In genomic region chr11:73030821-73031498, GRCm38 (mm10) we compare ENCODE assay signal across 8 mouse cellular contexts. TPM values are rescaled to one million over a fixed set of nuclear protein-coding genes. Genes with fewer than 3 reads are reported as not detected.
A peak's percentile ranks its signal among the peaks of the same experiment; 100 is the strongest.
DNase-seq lines count a peak whose midpoint lies in the region; TF ChIP-seq lines count a peak whose summit lies in the region.

No protein-coding gene starts in this region.

- peak; percentile 11; the same call in 1 of the 2 replicates for TF ChIP-seq CTCF in left cerebral cortex, adult 2 months (IDR thresholded peaks at IDR 0.05)

- H3K4me3 ChIP-seq in left cerebral cortex, adult 2 months = peak overlapping the region; percentile 31

- peak overlapping the region; percentile 53 for H3K27ac ChIP-seq in left cerebral cortex, adult 2 months

- intact Hi-C loops in left cerebral cortex, adult 2 months (cut with DNase I) = no loop called here

- peak; percentile 92 for DNase-seq in adrenal gland, postnatal 10 days
- peak; percentile 94 for DNase-seq in embryo, embryonic 10.5 days (ENCODE audit: low spot score)
- peak; percentile 64 for DNase-seq in gastrocnemius, postnatal 10 days
- peak; percentile 87 for DNase-seq in induced T-regulatory cell, adult 2 months (ENCODE audit: low read depth)
- DNase-seq in left cerebral cortex, adult 2 months (ENCODE audit: extremely low spot score in 1 of 2, low spot score in 2 of 2) = peak; percentile 85 to 88
- DNase-seq in lung, postnatal 4 days = peak; percentile 89 to 91
- peak; percentile 97 for DNase-seq in retina, postnatal 1 day
- peak; percentile 52 for DNase-seq in thymus, postnatal 4 days

RNA-seq across cellular contexts. Expression of gene Camkk1, which starts 12.2 kb away (rescaled TPM):
- 1 to 10 TPM; 1.3 to 1.9 TPM for total RNA-seq in adrenal gland, postnatal 10 days (2021)
- 1 to 10 TPM; 1.7 to 2.2 TPM for total RNA-seq in gastrocnemius, postnatal 10 days (2021)
- 100 to 1,000 TPM; 118 to 126 TPM for total RNA-seq in left cerebral cortex, adult 2 months (2021)

RNA-seq across cellular contexts. Expression of gene Ncbp3, which starts 16.6 kb away (rescaled TPM):
- total RNA-seq in adrenal gland, postnatal 10 days (2021) = 10 to 100 TPM in 1 of 2 experiments, 1 to 10 TPM in 1; 9.1 to 11.7 TPM
- 1 to 10 TPM; 4.6 to 6.6 TPM for total RNA-seq in gastrocnemius, postnatal 10 days (2021)
- 10 to 100 TPM; 10.3 to 10.7 TPM for total RNA-seq in left cerebral cortex, adult 2 months (2021)

RNA-seq across cellular contexts. Expression of gene P2rx1, which starts 32.1 kb away (rescaled TPM):
- 1 to 10 TPM; 1.3 TPM for total RNA-seq in adrenal gland, postnatal 10 days (2021)
- total RNA-seq in gastrocnemius, postnatal 10 days (2021) = 1 to 10 TPM in 1 of 2 experiments, under 1 TPM in 1; 0.85 to 1.2 TPM
- total RNA-seq in left cerebral cortex, adult 2 months (2021) = under 1 TPM; 0.20 to 0.40 TPM

RNA-seq across cellular contexts. Expression of gene Itgae, which starts 59.4 kb away (rescaled TPM):
- total RNA-seq in adrenal gland, postnatal 10 days (2021) = under 1 TPM; 0.82 to 0.90 TPM
- total RNA-seq in gastrocnemius, postnatal 10 days (2021) = under 1 TPM; 0.05 to 0.20 TPM
- total RNA-seq in left cerebral cortex, adult 2 months (2021) = not detected

Comparison
In these comparisons a context has a peak if more than half of its experiments do, and no peak if none do; other contexts are left out.
1. Peak in every context shown above with its lines: DNase-seq, H3K4me3 ChIP-seq and H3K27ac ChIP-seq.
2. RNA of gene Camkk1, which starts 12.2 kb away (total RNA-seq): 118 to 126 TPM in left cerebral cortex, adult 2 months; 1.7 to 2.2 TPM in gastrocnemius, postnatal 10 days and 1.3 to 1.9 TPM in adrenal gland, postnatal 10 days; every median in the first group is over 10 times any median in the second.